Mouse (Mus musculus) olfactory bulb, adult 2 months (tissue): Measurements from ENCODE around the gene Map3k13.

Experiments used
- CTCF ChIP-seq: fragments of 200-500 bp; IDR thresholded peaks from 2 replicates; pipeline ENCODE4 v1.5.1; 2012; ENCODE audit warnings: low read depth, mild to moderate bottlenecking, low read length, moderate library complexity; ENCODE audit not compliant: insufficient read depth
- POLR2A ChIP-seq: fragments of 200-500 bp; IDR thresholded peaks from 2 replicates; pipeline ENCODE4 v1.6.1; 2012; ENCODE audit warnings: mild to moderate bottlenecking, low read depth, low read length, moderate library complexity; ENCODE audit not compliant: insufficient read depth

- TF ChIP-seq CTCF (no peak), POLR2A (no peak)
Observed at GRCm38 (mm10) chr16:21833970-21834369, 39.8 kb downstream of the Map3k13 start.
